Mouse (Mus musculus) liver, embryonic 14.5 days (tissue): ENCODE results near the gene Clec4n. TPM values are rescaled to one million over a fixed set of nuclear protein-coding genes. Genes with fewer than 3 reads are reported as not detected.
"Not testable (repeated sequence)": the region's sequence is repeated elsewhere in the genome, so short reads cannot be mapped to it uniquely, and the experiment has no call there.

ENCODE experiments used
- ATAC-seq: fragments of 200-750 bp; cut with Nextera tagmentation; 2 replicates; pipeline ENCODE4 v1.8.0; 2017; ENCODE audit warnings: moderate number of reproducible peaks, mild to moderate bottlenecking, moderate library complexity; ENCODE audit not compliant: insufficient read depth
- DNase-seq, 3 experiments: peaks; one replicate each; pipeline ENCODE4 v3.0.0-alpha.2; 2012 to 2013; ENCODE audit warnings: low read depth in 3 of 3, low spot score in 3 of 3
- H3K27ac ChIP-seq: fragments of 300-500 bp; sonication (generic); 2 replicates; pipeline ENCODE4 v1.5.1; 2014; ENCODE audit warnings: moderate library complexity, mild to moderate bottlenecking, control low read depth, inconsistent platforms
- H3K27me3 ChIP-seq: fragments of 300-500 bp; sonication (generic); 2 replicates; pipeline ENCODE4 v1.6.1; 2014; ENCODE audit warnings: mild to moderate bottlenecking, low read length, moderate library complexity; ENCODE audit not compliant: control insufficient read depth, insufficient read depth
- H3K36me3 ChIP-seq: fragments of 300-500 bp; sonication (generic); replicated peaks from 2 replicates; pipeline ENCODE4 v1.6.1; 2014; ENCODE audit warnings: low read depth; ENCODE audit not compliant: control insufficient read depth, insufficient read depth
- H3K4me1 ChIP-seq, 2 experiments: fragments of 200-500 bp in 1 of 2; fragments of 300-500 bp in 1 of 2; sonication (generic) in 1 of 2; replicated peaks; 2 replicates each; pipeline ENCODE4 v1.6.1; 2012 to 2014; ENCODE audit warnings: antibody characterized with exemption in 1 of 2, inconsistent platforms in 1 of 2, low read length in 1 of 2; ENCODE audit not compliant: control insufficient read depth in 2 of 2, insufficient read depth in 2 of 2
- H3K4me2 ChIP-seq: fragments of 300-500 bp; sonication (generic); 2 replicates; pipeline ENCODE4 v1.6.1; 2014; ENCODE audit warnings: low read depth, mild to moderate bottlenecking, control low read depth, moderate library complexity
- H3K4me3 ChIP-seq, 2 experiments: fragments of 200-500 bp in 1 of 2; fragments of 300-500 bp in 1 of 2; sonication (generic) in 1 of 2; 2 replicates each; pipeline ENCODE4 v1.5.1; 2012 to 2014; ENCODE audit warnings: low read depth in 2 of 2, low read length in 2 of 2, mild to moderate bottlenecking in 2 of 2, control low read depth in 1 of 2, inconsistent platforms in 1 of 2, moderate library complexity in 1 of 2; ENCODE audit not compliant: insufficient read depth in 1 of 2
- H3K9ac ChIP-seq: fragments of 300-500 bp; sonication (generic); replicated peaks from 2 replicates; pipeline ENCODE4 v1.6.1; 2014; ENCODE audit warnings: mild to moderate bottlenecking, control low read depth, moderate library complexity
- H3K9me3 ChIP-seq: fragments of 300-500 bp; sonication (generic); 2 replicates; pipeline ENCODE4 v1.6.1; 2016; ENCODE audit warnings: low read length, mixed read lengths; ENCODE audit not compliant: control insufficient read depth
- CTCF ChIP-seq: IDR thresholded peaks from 2 replicates; pipeline ENCODE4 v1.5.1; 2016; ENCODE audit warnings: antibody characterized with exemption, low read depth, control low read depth
- EP300 ChIP-seq: IDR thresholded peaks from 2 replicates; pipeline ENCODE4 v1.6.1; 2016; ENCODE audit warnings: antibody characterized with exemption, low read depth
- WGBS: fragments of 180-500 bp; shearing (Covaris S2); extraction: QIAGEN DNeasy Blood & Tissue Kit; methylation state at CpG from one replicate; pipeline ENCODE4 v1.1.7; 2014; ENCODE audit not compliant: insufficient replicate concordance; 5-methylcytosine and 5-hydroxymethylcytosine counted together
- polyA plus RNA-seq, 2 experiments: library from polyadenylated mRNA; depleted of rRNA in 1 of 2; stranded (reverse) in 1 of 2; unstranded in 1 of 2; fragments of >200 nt; fragmentation: Nextera tagmentation in 1 of 2; extraction: Ambion mirVana in 1 of 2; gene quantifications; 2 replicates each; pipeline versions ENCODE4 v1.2.1 to v1.2.3; 2012 to 2014

Clec4n gene
- polyA plus RNA-seq (2012; rRNA removed) (4.2 and 6.0 TPM in 2 replicates), polyA plus RNA-seq (2014; fragmentation: Nextera tagmentation; extraction: Ambion mirVana) (12.0 and 14.2 TPM in 2 replicates)

- no peak for ATAC-seq
- H3K4me1 ChIP-seq: no peaks in the 10 kb centered on the region
- no peak for DNase-seq
- H3K36me3 ChIP-seq: no peaks in the 10 kb centered on the region
- H3K27ac ChIP-seq: no peak within 1 kb of the TSS
- H3K9ac ChIP-seq: no peak within 1 kb of the TSS
- 39% methylated on average over 3 of the region's 3 CpGs for WGBS
- H3K9me3 ChIP-seq: no peaks in the 10 kb centered on the region
- TF ChIP-seq EP300: no peak
- no peak for TF ChIP-seq CTCF
- H3K4me2 ChIP-seq: no peak within 1 kb of the TSS
- H3K4me3 ChIP-seq: no peak within 1 kb of the TSS
- H3K27me3 ChIP-seq: no peaks in the 10 kb centered on the region
These were observed at the start of gene Clec4n for GRCm38 (mm10) chr6:123229644-123230043. Clec4n (plus strand) TSS chr6:123229843.

DNA sequence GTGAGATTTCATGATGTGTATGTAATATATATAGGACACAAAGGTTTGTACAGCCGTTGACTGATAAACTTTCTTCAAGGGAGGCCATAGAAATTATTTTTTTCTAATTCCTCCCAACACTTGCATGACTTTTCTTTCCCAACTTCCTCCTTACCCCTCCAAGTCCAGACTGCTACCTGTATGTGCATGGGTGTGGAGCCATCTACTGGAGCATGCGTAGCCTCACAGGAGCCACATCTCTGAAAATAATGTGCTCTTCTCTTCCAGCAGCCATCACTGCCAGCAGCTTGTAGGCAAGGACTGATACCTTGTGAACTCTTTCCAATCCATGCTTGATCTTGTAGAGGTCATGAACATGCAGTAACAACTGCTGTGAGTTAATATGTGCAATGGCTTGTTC lies 44.8 kb upstream of the Clec4n start:
- not testable (repeated sequence) for H3K9me3 ChIP-seq, H3K9ac ChIP-seq, H3K36me3 ChIP-seq, H3K27ac ChIP-seq, H3K4me1 ChIP-seq, DNase-seq, H3K4me2 ChIP-seq, H3K4me3 ChIP-seq, ATAC-seq, H3K27me3 ChIP-seq
- 48% methylated on average over 2 of the region's 2 CpGs for WGBS
- TF ChIP-seq CTCF: peak; percentile 40; the same call in 1 of the 2 replicates

GRCm38 (mm10) chr6:123207187-123208076 lies 22.2 kb upstream of the Clec4n start:
- Histone ChIP-seq H3K27me3 (no peaks in the 10 kb centered on the region), H3K9me3 (no peaks in the 10 kb centered on the region), H3K27ac (peak overlapping the region; percentile 40), H3K9ac (no peak overlapping the region), H3K4me1 (peaks cover 3 to 5% of the 10 kb centered on the region in 2 experiments; a peak in 3 of 4 replicates), H3K36me3 (no peaks in the 10 kb centered on the region), H3K4me2 (peak overlapping the region; percentile 17), H3K4me3 (no peak overlapping the region)
- DNase-seq: peak; percentile 72 to 80 (median 74)
- peak; percentile 92 for ATAC-seq
- 60% methylated on average over 1 of the region's 1 CpGs for WGBS
- peak; percentile 85 for TF ChIP-seq EP300
- no peak for TF ChIP-seq CTCF

- not testable (repeated sequence) for H3K9me3 ChIP-seq, H3K4me1 ChIP-seq, H3K36me3 ChIP-seq, DNase-seq, H3K9ac ChIP-seq, H3K27me3 ChIP-seq, H3K4me3 ChIP-seq
- Histone ChIP-seq H3K27ac (peak overlapping the region; percentile 40), H3K4me2 (peak overlapping the region; percentile 17; the same call in 1 of the 2 replicates)
- ATAC-seq: peak; percentile 53; the same call in 1 of the 2 replicates
These were observed 21.6 kb upstream of the Clec4n start for GRCm38 (mm10) chr6:123208077-123208439.

DNA sequence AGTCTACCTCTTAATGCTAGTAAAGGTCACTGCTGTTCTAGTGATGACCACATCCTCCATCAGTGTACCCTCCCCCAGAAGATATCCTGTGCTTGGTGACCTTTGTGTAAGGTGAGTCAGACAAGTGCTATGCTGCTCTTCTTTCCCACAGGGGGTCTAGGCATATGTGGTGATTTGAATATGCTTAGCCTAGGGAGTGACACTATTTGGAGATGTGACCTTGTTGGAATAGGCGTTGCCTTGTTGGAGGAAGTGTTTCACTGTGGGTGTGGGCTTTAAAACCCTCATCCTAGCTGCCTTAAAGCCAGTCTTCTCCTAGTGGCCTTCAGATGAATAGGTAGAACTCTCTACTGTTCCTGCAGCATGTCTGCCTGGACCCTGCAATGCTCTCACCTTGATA lies 17.9 kb upstream of the Clec4n start:
- Histone ChIP-seq H3K4me3 (no peak overlapping the region), H3K4me2 (no peak overlapping the region), H3K36me3 (no peaks in the 10 kb centered on the region), H3K9ac (no peak overlapping the region), H3K27ac (no peak overlapping the region), H3K4me1 (peaks cover 3 to 5% of the 10 kb centered on the region in 2 experiments; a peak in 3 of 4 replicates), H3K27me3 (no peaks in the 10 kb centered on the region), H3K9me3 (no peaks in the 10 kb centered on the region)
- 68% methylated on average over 1 of the region's 1 CpGs for WGBS
- TF ChIP-seq CTCF: no peak
- TF ChIP-seq EP300: no peak
- no peak for ATAC-seq
- DNase-seq: no peak
